Mouse (Mus musculus): ENCODE data around the gene Sec24a. TPM values are rescaled to one million over a fixed set of nuclear protein-coding genes. Genes with fewer than 3 reads are reported as not detected.

Sec24a gene
- 9.7 and 10.1 TPM in 2 replicates for polyA plus RNA-seq (2012; rRNA removed)

DNA sequence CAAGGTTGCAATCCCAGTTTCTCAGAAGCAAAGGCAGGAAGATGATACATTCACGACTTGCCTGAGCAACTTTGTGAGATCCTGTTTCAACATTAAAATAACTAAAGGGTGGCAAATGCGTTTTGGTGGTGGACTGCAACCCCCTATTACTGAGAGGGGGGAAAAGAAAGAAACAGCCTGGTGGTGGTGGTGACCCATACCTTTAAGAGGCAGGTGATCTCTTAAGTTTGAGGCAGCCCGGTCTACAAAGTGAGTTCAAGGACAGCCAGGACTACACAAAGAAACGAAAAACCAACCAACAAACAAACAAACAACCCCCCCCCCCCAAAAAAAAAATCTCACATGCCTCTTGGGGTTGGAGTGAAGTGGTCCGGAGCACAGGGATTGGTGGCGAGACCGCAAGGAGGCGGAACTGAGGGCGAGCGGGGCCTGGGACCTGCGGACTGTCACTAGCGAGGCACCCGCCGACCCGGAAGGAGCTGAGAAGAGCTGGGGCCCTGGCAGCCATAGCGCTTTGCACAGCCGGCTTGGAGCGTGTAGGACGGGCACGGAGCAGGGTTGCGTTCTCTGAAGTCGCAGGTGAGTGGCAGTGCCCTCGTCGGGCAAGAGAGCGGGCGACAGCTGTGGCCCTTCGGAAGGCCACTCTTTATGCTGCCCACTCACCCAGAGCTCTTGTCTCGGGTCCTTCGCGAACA is at the start of gene Sec24a, which contains the start of gene Sar1b:
Sec24a (minus strand) TSS at position 422 of the 695 bp plus-strand sequence.
Sar1b (plus strand) TSS at position 475 of the 695 bp plus-strand sequence.

GRCm38 (mm10) chr11:51688330-51689328 is 74.8 kb downstream of the Sec24a start, which contains the start of gene 0610009B22Rik:
0610009B22Rik (minus strand) TSS chr11:51688874.

GRCm38 (mm10) chr11:51650691-51651515 is 112.5 kb downstream of the Sec24a start, which contains the start of the genes N4bp3 and D930048N14Rik:
N4bp3 (minus strand) TSS chr11:51650842.
D930048N14Rik (plus strand) TSS chr11:51650954.

Other genes with a start within 250 kb of the Sec24a start
- 6.6 and 7.3 TPM in 2 replicates for gene Phykpl, start 178.9 kb downstream of the Sec24a start, polyA plus RNA-seq (2012; rRNA removed)
- 444 and 467 TPM in 2 replicates for gene Hnrnpab, start 156.8 kb downstream of the Sec24a start, polyA plus RNA-seq (2012; rRNA removed)
- 74.7 and 79.1 TPM in 2 replicates for gene Nhp2, start 143.9 kb downstream of the Sec24a start, polyA plus RNA-seq (2012; rRNA removed)
- gene Rmnd5b, start 127.7 kb downstream of the Sec24a start, polyA plus RNA-seq (2012; rRNA removed), result 76.4 and 79.9 TPM in 2 replicates
- gene N4bp3, start 112.8 kb downstream of the Sec24a start, polyA plus RNA-seq (2012; rRNA removed), result 11.4 and 13.2 TPM in 2 replicates
- gene D930048N14Rik, start 112.7 kb downstream of the Sec24a start, polyA plus RNA-seq (2012; rRNA removed), result 3.2 and 3.3 TPM in 2 replicates
- 54.5 and 57.5 TPM in 2 replicates for gene 0610009B22Rik, start 74.8 kb downstream of the Sec24a start, polyA plus RNA-seq (2012; rRNA removed)
- 105 and 120 TPM in 2 replicates for gene Sar1b, start 53 bp upstream of the Sec24a start, polyA plus RNA-seq (2012; rRNA removed)
- 2.3 TPM in 2 replicates for gene Jade2, start 94.0 kb upstream of the Sec24a start, polyA plus RNA-seq (2012; rRNA removed)
- 48.3 and 52.5 TPM in 2 replicates for gene Cdkn2aipnl, start 204.0 kb upstream of the Sec24a start, polyA plus RNA-seq (2012; rRNA removed)
- gene Ube2b, start 237.1 kb upstream of the Sec24a start, polyA plus RNA-seq (2012; rRNA removed), result 235 and 244 TPM in 2 replicates
- gene Cdkl3, start 240.6 kb upstream of the Sec24a start, polyA plus RNA-seq (2012; rRNA removed), result 21.0 and 22.6 TPM in 2 replicates